Mouse (Mus musculus): ENCODE results near the gene St8sia2. TPM values are rescaled to one million over a fixed set of nuclear protein-coding genes. Genes with fewer than 3 reads are reported as not detected.
"Not testable (repeated sequence)": the region's sequence is repeated elsewhere in the genome, so short reads cannot be mapped to it uniquely, and the experiment has no call there.

Gene St8sia2
- polyA plus RNA-seq, 1 experiment from 2014 or later = 7.8 TPM

DNA sequence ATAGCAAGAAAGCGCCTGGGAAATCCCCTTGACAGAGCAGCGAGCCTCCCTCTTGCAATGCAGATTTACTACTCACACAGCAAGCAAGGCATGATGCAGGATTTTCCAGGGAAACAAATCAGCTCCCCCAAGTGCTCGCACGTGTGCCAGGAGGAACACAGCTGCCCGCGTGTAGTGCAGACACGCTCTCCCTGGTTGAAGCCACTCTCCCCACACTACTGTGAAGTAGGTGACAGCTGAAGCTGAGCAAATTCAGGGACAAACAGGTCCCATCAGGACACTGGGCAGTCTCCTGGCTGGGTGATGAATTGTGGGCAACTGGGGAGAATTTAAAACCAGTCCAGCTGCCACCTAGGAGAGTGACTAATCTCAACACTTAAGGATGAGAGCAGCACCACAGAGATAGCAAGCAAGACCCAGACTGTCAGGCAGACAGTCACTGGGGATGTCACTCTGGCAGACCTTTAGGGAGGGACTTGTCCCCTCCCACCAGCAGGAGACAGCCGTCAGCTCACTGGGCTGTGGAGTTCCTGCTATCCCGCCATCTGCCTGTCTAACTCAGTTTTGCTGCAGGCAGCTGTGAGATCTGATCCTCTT lies 6.6 kb downstream of the St8sia2 start:
- 24% methylated on average over 9 of the region's 9 CpGs for WGBS
- Histone ChIP-seq H3K4me1 (replicated peaks; ENCODE audit: control insufficient read depth, insufficient read depth, low read length) (peaks cover 12% of the 10 kb centered on the region), H3K9ac (ENCODE audit: low read length) (no peak overlapping the region), H3K4me3 (ENCODE audit: low read depth, low read length) (no peak overlapping the region), H3K9me3 (ENCODE audit: control insufficient read depth, low read length) (no peaks in the 10 kb centered on the region), H3K4me2 (ENCODE audit: low read length) (no peak overlapping the region), H3K27ac (ENCODE audit: low read depth) (no peak overlapping the region), H3K27me3 (replicated peaks; ENCODE audit: control insufficient read depth, insufficient read depth, low read length) (no peaks in the 10 kb centered on the region), H3K36me3 (ENCODE audit: control insufficient read depth, insufficient read depth, low read length) (no peaks in the 10 kb centered on the region)
- ATAC-seq (replicated peaks; ENCODE audit: low FRiP score, low TSS enrichment, low read depth) = no peak
- DNase-seq (ENCODE audit: low spot score) = no peak

- ATAC-seq (replicated peaks; ENCODE audit: low FRiP score, low TSS enrichment, low read depth) = no peak
- Histone ChIP-seq H3K27ac (ENCODE audit: low read depth) (no peak overlapping the region), H3K36me3 (ENCODE audit: control insufficient read depth, insufficient read depth, low read length) (no peaks in the 10 kb centered on the region), H3K9me3 (ENCODE audit: control insufficient read depth, low read length) (no peaks in the 10 kb centered on the region), H3K4me3 (ENCODE audit: low read depth, low read length) (no peak overlapping the region), H3K4me2 (ENCODE audit: low read length) (no peak overlapping the region), H3K27me3 (replicated peaks; ENCODE audit: control insufficient read depth, insufficient read depth, low read length) (no peaks in the 10 kb centered on the region), H3K4me1 (replicated peaks; ENCODE audit: control insufficient read depth, insufficient read depth, low read length) (peaks cover 12% of the 10 kb centered on the region), H3K9ac (ENCODE audit: low read length) (no peak overlapping the region)
- WGBS = 4% methylated on average over 1 of the region's 1 CpGs
- DNase-seq (ENCODE audit: low spot score) = no peak
These were observed 7.1 kb downstream of the St8sia2 start for GRCm38 (mm10) chr7:74006364-74006763.

DNA sequence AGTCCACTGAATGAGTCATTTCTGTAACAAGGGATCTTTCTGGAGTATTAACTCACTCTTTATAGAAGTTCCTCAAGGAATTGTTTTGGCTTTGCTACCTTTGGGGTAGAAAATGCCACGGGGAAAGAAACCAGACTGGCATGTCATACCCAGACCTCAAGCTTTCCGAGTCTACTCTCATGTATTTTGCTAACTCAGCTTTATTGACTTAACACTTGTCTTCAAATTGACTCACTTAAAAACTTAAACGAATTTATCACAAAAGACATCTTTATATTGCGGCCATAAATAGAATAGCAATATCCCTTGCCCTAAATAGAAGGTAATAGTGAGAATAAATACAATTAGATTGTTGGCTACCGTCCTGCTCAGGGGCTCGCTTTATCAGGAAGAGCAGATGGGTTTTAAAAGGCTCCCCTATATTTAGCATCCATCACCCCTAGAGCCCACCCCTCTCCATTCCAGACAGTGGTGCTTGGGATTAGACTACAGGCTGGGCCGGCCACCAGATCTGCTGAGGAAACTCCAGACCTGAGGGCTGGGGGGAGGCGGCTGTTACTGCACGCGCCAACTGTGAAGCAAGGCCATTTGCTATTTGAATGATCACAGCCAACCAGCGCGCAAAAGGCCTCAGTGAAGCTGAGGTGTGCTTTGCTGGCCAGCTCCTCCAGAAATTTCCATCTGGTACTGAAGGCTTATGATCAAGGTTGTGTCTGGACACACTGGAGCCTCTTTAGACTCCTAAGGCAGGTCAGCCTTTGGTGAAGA lies 12.6 kb downstream of the St8sia2 start:
- Histone ChIP-seq H3K4me1 (replicated peaks; ENCODE audit: control insufficient read depth, insufficient read depth, low read length) (no peaks in the 10 kb centered on the region), H3K27ac (ENCODE audit: low read depth) (no peak overlapping the region), H3K9me3 (ENCODE audit: control insufficient read depth, low read length) (no peaks in the 10 kb centered on the region), H3K27me3 (replicated peaks; ENCODE audit: control insufficient read depth, insufficient read depth, low read length) (no peaks in the 10 kb centered on the region), H3K9ac (ENCODE audit: low read length) (no peak overlapping the region), H3K36me3 (ENCODE audit: control insufficient read depth, insufficient read depth, low read length) (no peaks in the 10 kb centered on the region), H3K4me3 (ENCODE audit: low read depth, low read length) (no peak overlapping the region), H3K4me2 (ENCODE audit: low read length) (no peak overlapping the region)
- DNase-seq (ENCODE audit: low spot score) = no peak
- 63% methylated on average over 12 of the region's 12 CpGs for WGBS
- ATAC-seq (replicated peaks; ENCODE audit: low FRiP score, low TSS enrichment, low read depth) = no peak

DNA sequence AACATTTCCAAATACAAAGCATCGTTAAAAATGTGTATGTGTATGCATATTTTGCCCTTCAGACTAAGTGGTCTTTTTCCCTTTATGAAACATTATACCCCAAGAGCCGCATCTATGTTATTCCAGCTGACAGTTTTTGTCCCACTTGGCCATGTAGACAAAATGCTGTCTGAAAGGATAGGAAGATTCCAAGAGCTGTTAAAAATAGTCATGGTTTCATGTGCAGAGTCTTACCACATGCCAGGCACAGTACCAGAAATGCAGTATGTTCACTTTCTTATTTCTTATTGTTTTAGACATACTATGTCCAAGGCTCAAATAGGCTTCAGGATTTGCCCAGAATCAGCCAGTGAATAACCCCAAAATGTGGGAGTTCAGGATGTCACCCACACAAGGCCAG lies 24.1 kb downstream of the St8sia2 start:
- Histone ChIP-seq H3K9me3 (ENCODE audit: control insufficient read depth, low read length) (no peaks in the 10 kb centered on the region), H3K27me3 (replicated peaks; ENCODE audit: control insufficient read depth, insufficient read depth, low read length) (no peaks in the 10 kb centered on the region), H3K4me3 (ENCODE audit: low read depth, low read length) (no peak overlapping the region), H3K27ac (ENCODE audit: low read depth) (no peak overlapping the region), H3K4me1 (replicated peaks; ENCODE audit: control insufficient read depth, insufficient read depth, low read length) (no peaks in the 10 kb centered on the region), H3K4me2 (ENCODE audit: low read length) (no peak overlapping the region), H3K36me3 (ENCODE audit: control insufficient read depth, insufficient read depth, low read length) (no peaks in the 10 kb centered on the region), H3K9ac (ENCODE audit: low read length) (no peak overlapping the region)
- no peak for ATAC-seq (replicated peaks; ENCODE audit: low FRiP score, low TSS enrichment, low read depth)
- 87% methylated on average over 2 of the region's 2 CpGs for WGBS
- DNase-seq (ENCODE audit: low spot score) = no peak

DNA sequence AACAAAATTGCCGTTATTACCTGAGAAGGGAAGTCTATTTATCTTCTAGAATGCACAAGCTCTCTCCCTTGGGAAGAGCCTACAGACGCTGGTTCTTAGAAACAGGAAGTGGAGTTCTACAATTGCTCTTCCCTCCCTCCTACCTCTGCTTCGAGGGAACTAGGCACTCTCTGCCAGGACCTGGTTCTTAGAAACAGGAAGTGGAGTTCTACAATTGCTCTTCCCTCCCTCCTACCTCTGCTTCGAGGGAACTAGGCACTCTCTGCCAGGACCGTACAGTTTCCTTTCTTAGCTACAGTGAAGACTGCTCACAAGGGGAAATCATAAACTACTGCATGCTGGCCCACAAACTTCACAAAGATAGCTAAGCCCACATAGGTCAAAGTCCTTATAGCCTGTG lies 41.3 kb downstream of the St8sia2 start:
- WGBS = 28% methylated on average over 5 of the region's 5 CpGs
- not testable (repeated sequence) for ATAC-seq (replicated peaks; ENCODE audit: low FRiP score, low TSS enrichment, low read depth)

GRCm38 (mm10) chr7:73965164-73965563 lies 48.3 kb downstream of the St8sia2 start:
- Histone ChIP-seq H3K9me3 (ENCODE audit: control insufficient read depth, low read length) (no peaks in the 10 kb centered on the region), H3K36me3 (ENCODE audit: control insufficient read depth, insufficient read depth, low read length) (peaks cover 10% of the 10 kb centered on the region), H3K27ac (ENCODE audit: low read depth) (no peak overlapping the region), H3K27me3 (replicated peaks; ENCODE audit: control insufficient read depth, insufficient read depth, low read length) (no peaks in the 10 kb centered on the region), H3K4me1 (replicated peaks; ENCODE audit: control insufficient read depth, insufficient read depth, low read length) (no peaks in the 10 kb centered on the region), H3K9ac (ENCODE audit: low read length) (no peak overlapping the region), H3K4me2 (ENCODE audit: low read length) (no peak overlapping the region), H3K4me3 (ENCODE audit: low read depth, low read length) (no peak overlapping the region)
- ATAC-seq (replicated peaks; ENCODE audit: low FRiP score, low TSS enrichment, low read depth) (no peak), DNase-seq (ENCODE audit: low spot score) (no peak)
- 85% methylated on average over 3 of the region's 3 CpGs for WGBS

More for the DNA sequence above, 41.3 kb downstream of the St8sia2 start:
- not testable (repeated sequence) for H3K36me3 ChIP-seq (ENCODE audit: control insufficient read depth, insufficient read depth, low read length); H3K4me2 ChIP-seq (ENCODE audit: low read length); DNase-seq (ENCODE audit: low spot score); H3K27me3 ChIP-seq (replicated peaks; ENCODE audit: control insufficient read depth, insufficient read depth, low read length); H3K9ac ChIP-seq (ENCODE audit: low read length); H3K9me3 ChIP-seq (ENCODE audit: control insufficient read depth, low read length); H3K4me3 ChIP-seq (ENCODE audit: low read depth, low read length); H3K27ac ChIP-seq (ENCODE audit: low read depth); H3K4me1 ChIP-seq (replicated peaks; ENCODE audit: control insufficient read depth, insufficient read depth, low read length)

GRCm38 (mm10) chr7:73962431-73962830 lies 51.1 kb downstream of the St8sia2 start:
- no peak overlapping the region for H3K4me2 ChIP-seq (ENCODE audit: low read length)
- no peak overlapping the region for H3K4me3 ChIP-seq (ENCODE audit: low read depth, low read length)
- peaks cover 15% of the 10 kb centered on the region for H3K36me3 ChIP-seq (ENCODE audit: control insufficient read depth, insufficient read depth, low read length)
- no peak for DNase-seq (ENCODE audit: low spot score)
- WGBS = 83% methylated on average over 5 of the region's 5 CpGs
- no peaks in the 10 kb centered on the region for H3K4me1 ChIP-seq (replicated peaks; ENCODE audit: control insufficient read depth, insufficient read depth, low read length)
- no peak overlapping the region for H3K9ac ChIP-seq (ENCODE audit: low read length)
- no peak for ATAC-seq (replicated peaks; ENCODE audit: low FRiP score, low TSS enrichment, low read depth)
- H3K9me3 ChIP-seq (ENCODE audit: control insufficient read depth, low read length) = no peaks in the 10 kb centered on the region
- no peaks in the 10 kb centered on the region for H3K27me3 ChIP-seq (replicated peaks; ENCODE audit: control insufficient read depth, insufficient read depth, low read length)
- H3K27ac ChIP-seq (ENCODE audit: low read depth) = no peak overlapping the region

- no peaks in the 10 kb centered on the region; the same call in 1 of the 2 replicates for H3K36me3 ChIP-seq (ENCODE audit: control insufficient read depth, insufficient read depth, low read length)
- no peaks in the 10 kb centered on the region for H3K9me3 ChIP-seq (ENCODE audit: control insufficient read depth, low read length)
- no peak overlapping the region for H3K4me3 ChIP-seq (ENCODE audit: low read depth, low read length)
- ATAC-seq (replicated peaks; ENCODE audit: low FRiP score, low TSS enrichment, low read depth) (no peak), DNase-seq (ENCODE audit: low spot score) (no peak)
- H3K27me3 ChIP-seq (replicated peaks; ENCODE audit: control insufficient read depth, insufficient read depth, low read length) = no peaks in the 10 kb centered on the region
- H3K4me1 ChIP-seq (replicated peaks; ENCODE audit: control insufficient read depth, insufficient read depth, low read length) = no peaks in the 10 kb centered on the region
- H3K4me2 ChIP-seq (ENCODE audit: low read length) = no peak overlapping the region
- no peak overlapping the region for H3K9ac ChIP-seq (ENCODE audit: low read length)
- H3K27ac ChIP-seq (ENCODE audit: low read depth) = no peak overlapping the region
- WGBS = 52% methylated on average over 5 of the region's 5 CpGs
These were observed 59.0 kb downstream of the St8sia2 start for GRCm38 (mm10) chr7:73954441-73954840.

DNA sequence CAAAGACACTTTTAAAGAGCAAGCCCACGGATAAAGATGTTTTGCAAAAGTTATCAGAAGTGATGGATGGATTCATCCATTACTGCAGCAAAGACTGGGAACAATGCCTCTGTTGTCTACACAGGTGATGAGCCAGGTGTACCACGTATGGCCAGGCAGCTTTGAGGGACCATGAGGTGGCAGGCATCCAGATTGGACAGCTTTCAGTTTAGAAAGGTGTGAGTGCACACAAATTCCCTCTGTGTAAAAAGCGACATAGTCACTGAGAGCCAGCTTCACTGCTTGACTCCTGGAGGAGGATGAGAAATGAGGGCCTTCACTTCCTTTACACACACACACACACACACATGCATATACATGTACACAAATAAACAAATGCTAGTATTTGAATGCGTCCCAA lies 60.4 kb downstream of the St8sia2 start:
- Histone ChIP-seq H3K4me2 (ENCODE audit: low read length) (no peak overlapping the region), H3K27me3 (replicated peaks; ENCODE audit: control insufficient read depth, insufficient read depth, low read length) (no peaks in the 10 kb centered on the region), H3K36me3 (ENCODE audit: control insufficient read depth, insufficient read depth, low read length) (no peaks in the 10 kb centered on the region), H3K4me1 (replicated peaks; ENCODE audit: control insufficient read depth, insufficient read depth, low read length) (no peaks in the 10 kb centered on the region), H3K4me3 (ENCODE audit: low read depth, low read length) (no peak overlapping the region), H3K9me3 (ENCODE audit: control insufficient read depth, low read length) (no peaks in the 10 kb centered on the region), H3K9ac (ENCODE audit: low read length) (no peak overlapping the region), H3K27ac (ENCODE audit: low read depth) (no peak overlapping the region)
- ATAC-seq (replicated peaks; ENCODE audit: low FRiP score, low TSS enrichment, low read depth) = no peak
- 85% methylated on average over 4 of the region's 4 CpGs for WGBS
- no peak for DNase-seq (ENCODE audit: low spot score)
